14 mouse cellular contexts compared by ENCODE assay signal in genomic region chr6:91359672-91360370, GRCm38 (mm10). TPM values are rescaled to one million over a fixed set of nuclear protein-coding genes. Genes with fewer than 3 reads are reported as not detected.
DNase-seq lines count a peak whose midpoint lies in the region; ATAC-seq and TF ChIP-seq lines count a peak whose summit lies in the region.
"Had no signal": no experiment of that assay in that cellular context is flagged by ENCODE, and none has a peak within 500 bp of the region (broad histone marks: within the 10 kb centered on the region; RNA-seq: fewer than 3 reads in every experiment).

No protein-coding gene starts in this region.

- H3K4me2 ChIP-seq in forebrain, embryonic 12.5 days = no peak overlapping the region
- H3K4me2 ChIP-seq in forebrain, embryonic 11.5 days (ENCODE audit: low read depth, low read length, severe bottlenecking) = no peak overlapping the region
- H3K4me2 ChIP-seq in forebrain, postnatal 0 days (ENCODE audit: low read depth) = no peak overlapping the region
- H3K4me2 ChIP-seq: embryonic facial prominence, embryonic 15.5 days had no signal

- no peak for TF ChIP-seq CTCF in forebrain, postnatal 0 days (IDR thresholded peaks at IDR 0.05; ENCODE audit: low read depth)

- H3K36me3 ChIP-seq in forebrain, embryonic 12.5 days (replicated peaks) = peaks cover 21% of the 10 kb centered on the region
- H3K36me3 ChIP-seq in forebrain, embryonic 11.5 days (ENCODE audit: control insufficient read depth, insufficient read depth, low read length) = no peaks in the 10 kb centered on the region
- H3K36me3 ChIP-seq in forebrain, postnatal 0 days (ENCODE audit: insufficient read depth) = peaks cover 9% of the 10 kb centered on the region
- H3K36me3 ChIP-seq: embryonic facial prominence, embryonic 15.5 days had no signal

- WGBS in forebrain, embryonic 12.5 days = 84% methylated on average over 7 of the region's 7 CpGs
- WGBS in forebrain, embryonic 11.5 days = 91% methylated on average over 7 of the region's 7 CpGs
- WGBS in forebrain, postnatal 0 days = 56% methylated on average over 7 of the region's 7 CpGs

- H3K9me3 ChIP-seq in forebrain, embryonic 12.5 days = no peaks in the 10 kb centered on the region
- no peaks in the 10 kb centered on the region for H3K9me3 ChIP-seq in forebrain, embryonic 11.5 days (ENCODE audit: control insufficient read depth, low read length)
- H3K9me3 ChIP-seq in forebrain, postnatal 0 days (ENCODE audit: low read length) = no peaks in the 10 kb centered on the region
- H3K9me3 ChIP-seq: embryonic facial prominence, embryonic 15.5 days had no signal

- H3K9ac ChIP-seq in forebrain, embryonic 12.5 days = no peak overlapping the region
- no peak overlapping the region for H3K9ac ChIP-seq in forebrain, embryonic 11.5 days (ENCODE audit: low read length)
- no peak overlapping the region for H3K9ac ChIP-seq in forebrain, postnatal 0 days
- H3K9ac ChIP-seq: embryonic facial prominence, embryonic 15.5 days had no signal

- H3K27me3 ChIP-seq in forebrain, embryonic 12.5 days = no peaks in the 10 kb centered on the region
- H3K27me3 ChIP-seq in forebrain, embryonic 11.5 days (ENCODE audit: control insufficient read depth, insufficient read depth, low read length) = no peaks in the 10 kb centered on the region
- H3K27me3 ChIP-seq in forebrain, postnatal 0 days (ENCODE audit: insufficient read depth, low read length) = no peaks in the 10 kb centered on the region
- H3K27me3 ChIP-seq: embryonic facial prominence, embryonic 15.5 days had no signal

- no peak overlapping the region for H3K4me3 ChIP-seq in forebrain, embryonic 12.5 days (replicated peaks)
- no peak overlapping the region for H3K4me3 ChIP-seq in forebrain, embryonic 11.5 days (ENCODE audit: low read depth, low read length)
- no peak overlapping the region for H3K4me3 ChIP-seq in forebrain, postnatal 0 days (ENCODE audit: low read depth, low read length)
- H3K4me3 ChIP-seq: embryonic facial prominence, embryonic 15.5 days had no signal

- H3K4me1 ChIP-seq in forebrain, embryonic 12.5 days = peaks cover 5% of the 10 kb centered on the region; the same call in 1 of the 2 replicates
- no peaks in the 10 kb centered on the region for H3K4me1 ChIP-seq in forebrain, embryonic 11.5 days (replicated peaks; ENCODE audit: control insufficient read depth, insufficient read depth, low read length)
- H3K4me1 ChIP-seq in forebrain, postnatal 0 days (ENCODE audit: insufficient read depth) = no peaks in the 10 kb centered on the region; the same call in none of the 2 replicates
- H3K4me1 ChIP-seq: embryonic facial prominence, embryonic 15.5 days had no signal

- no peak for DNase-seq in forebrain, embryonic 11.5 days (ENCODE audit: low spot score)
- peak; percentile 71 to 81 for DNase-seq in right cerebral cortex, postnatal 10 days (ENCODE audit: low spot score in 2 of 2)
- DNase-seq in right cerebral cortex, postnatal 4 days = no peak
- peak; percentile 86 for DNase-seq in forebrain, postnatal 0 days
- no peak for DNase-seq in gastrocnemius, postnatal 36 days
- no peak for DNase-seq in gastrocnemius, adult 18-20 months (ENCODE audit: low spot score)
- no peak for DNase-seq in embryo, embryonic 10 days (ENCODE audit: low spot score)
- DNase-seq: adrenal gland, postnatal 10 days had no signal

- ATAC-seq in forebrain, embryonic 12.5 days (ENCODE audit: low FRiP score) = no peak
- no peak for ATAC-seq in forebrain, embryonic 11.5 days (replicated peaks; ENCODE audit: low FRiP score)
- peak; percentile 76 for ATAC-seq in forebrain, postnatal 0 days
- ATAC-seq: intestine, postnatal 0 days had no signal

- intact Hi-C loops in gastrocnemius, postnatal 36 days (cut with DNase I) = no loop called here

- 0 out of 2 replicates have a peak overlapping the region, but pooled peaks have one; percentile 21 for H3K27ac ChIP-seq in forebrain, embryonic 12.5 days
- H3K27ac ChIP-seq in forebrain, embryonic 11.5 days (ENCODE audit: low read depth, low read length) = no peak overlapping the region
- H3K27ac ChIP-seq in forebrain, postnatal 0 days (ENCODE audit: low read depth, low read length) = 0 out of 2 replicates have a peak overlapping the region, but pooled peaks have one; percentile 2
- H3K27ac ChIP-seq: embryonic facial prominence, embryonic 15.5 days had no signal

RNA-seq across cellular contexts. Expression of gene Wnt7a, which starts 51.3 kb away (rescaled TPM):
- 16.0 and 22.0 TPM in 2 replicates for polyA plus RNA-seq in forebrain, embryonic 12.5 days (2016; fragmentation: Nextera tagmentation; extraction: Ambion mirVana)
- 13.7 and 15.0 TPM in 2 replicates for polyA plus RNA-seq in forebrain, embryonic 11.5 days (2014; fragmentation: Nextera tagmentation; extraction: Ambion mirVana)
- total RNA-seq in forebrain, postnatal 0 days (2014; rRNA removed) = 18.7 and 20.5 TPM in 2 replicates
- 13.6 and 14.1 TPM in 2 replicates for polyA plus RNA-seq in forebrain, postnatal 0 days (2015; fragmentation: Nextera tagmentation; extraction: Ambion mirVana)
- total RNA-seq in gastrocnemius, postnatal 36 days (2021) = not detected
- total RNA-seq in gastrocnemius, adult 18-20 months (2021) = not detected
- total RNA-seq: adrenal gland, postnatal 10 days; common myeloid progenitor, adult 5-6 weeks; heart, postnatal 25 days; liver, adult 2 months had no signal
- polyA plus RNA-seq: intestine, postnatal 0 days; liver, adult 2 months had no signal

Comparison
In these comparisons a context has a peak if more than half of its experiments do, and no peak if none do; other contexts are left out.
1. DNase-seq: peak in right cerebral cortex, postnatal 10 days (2 of 2) and forebrain, postnatal 0 days (single experiment); none in forebrain, embryonic 11.5 days (single experiment), right cerebral cortex, postnatal 4 days (single experiment), gastrocnemius, postnatal 36 days (0 of 2), gastrocnemius, adult 18-20 months (single experiment) and embryo, embryonic 10 days (single experiment).
2. RNA of gene Wnt7a, which starts 51.3 kb away (total RNA-seq): 18.7 to 20.5 TPM in forebrain, postnatal 0 days; not detected in gastrocnemius, postnatal 36 days and not detected in gastrocnemius, adult 18-20 months; every median in the first group is over 10 times any median in the second.